Comparison of ENCODE assay signal across 26 mouse cellular contexts in genomic region chr4:40047846-40048245, GRCm38 (mm10).
DNase-seq lines count a peak whose midpoint lies in the region; ATAC-seq and TF ChIP-seq lines count a peak whose summit lies in the region.
"Had no signal": no experiment of that assay in that cellular context is flagged by ENCODE, and none has a peak within 500 bp of the region (broad histone marks: within the 10 kb centered on the region; RNA-seq: fewer than 3 reads in every experiment).

No protein-coding gene starts in this region.

- no peak for ATAC-seq in cerebellum, adult (ENCODE audit: insufficient number of reproducible peaks, low FRiP score, low TSS enrichment)
- ATAC-seq: activated CD4-positive, CD25-positive, alpha-beta regulatory T cell, adult 4 months; forebrain, embryonic 14.5 days; intestine, embryonic 15.5 days; liver, embryonic 12.5 days; liver, postnatal 0 days had no signal

- DNase-seq in cerebellum, postnatal 10 days, result peak; percentile 88 to 92
- DNase-seq in heart, adult 11 months, result peak; percentile 66
- DNase-seq in heart, postnatal 4 days, result no peak
- peak; percentile 45 to 50 for DNase-seq in layer of hippocampus, postnatal 10 days (ENCODE audit: low spot score in 2 of 2)
- DNase-seq in layer of hippocampus, adult 2 months (ENCODE audit: low spot score in 2 of 2), result no peak
- DNase-seq in gastrocnemius, postnatal 25 days, result peak; percentile 20
- DNase-seq: adrenal gland, adult 2 months; adrenal gland, postnatal 36 days; embryo, embryonic 11 days; heart, adult 2 months; kidney, adult 8-10 months; kidney, postnatal 4 days; liver, postnatal 0 days; lung, postnatal 36 days; thymus, postnatal 14 days had no signal

- TF ChIP-seq CTCF in layer of hippocampus, adult 2 months (conservative IDR thresholded peaks at IDR 0.05), result no peak

- no peak overlapping the region for H3K27ac ChIP-seq in layer of hippocampus, adult 2 months
- H3K27ac ChIP-seq: embryonic facial prominence, embryonic 12.5 days; heart, adult 2 months; intestine, embryonic 15.5 days; kidney, postnatal 0 days; left cerebral cortex, adult 2 months; liver, embryonic 12.5 days; midbrain, embryonic 12.5 days had no signal

- no peak overlapping the region for H3K4me3 ChIP-seq in layer of hippocampus, adult 2 months
- H3K4me3 ChIP-seq: embryonic facial prominence, embryonic 12.5 days; heart, adult 2 months; heart, embryonic 12.5 days; intestine, embryonic 15.5 days; left cerebral cortex, adult 2 months; liver, embryonic 12.5 days; megakaryocyte, embryonic 14.5 days; midbrain, embryonic 12.5 days had no signal

Comparison
In these comparisons a context has a peak if more than half of its experiments do, and no peak if none do; other contexts are left out.
1. DNase-seq: peak in cerebellum, postnatal 10 days (2 of 2), heart, adult 11 months (single experiment), layer of hippocampus, postnatal 10 days (2 of 2) and gastrocnemius, postnatal 25 days (single experiment); none in heart, postnatal 4 days (single experiment) and layer of hippocampus, adult 2 months (0 of 2).